Mouse (Mus musculus): ENCODE data around the gene Hps1.

DNA sequence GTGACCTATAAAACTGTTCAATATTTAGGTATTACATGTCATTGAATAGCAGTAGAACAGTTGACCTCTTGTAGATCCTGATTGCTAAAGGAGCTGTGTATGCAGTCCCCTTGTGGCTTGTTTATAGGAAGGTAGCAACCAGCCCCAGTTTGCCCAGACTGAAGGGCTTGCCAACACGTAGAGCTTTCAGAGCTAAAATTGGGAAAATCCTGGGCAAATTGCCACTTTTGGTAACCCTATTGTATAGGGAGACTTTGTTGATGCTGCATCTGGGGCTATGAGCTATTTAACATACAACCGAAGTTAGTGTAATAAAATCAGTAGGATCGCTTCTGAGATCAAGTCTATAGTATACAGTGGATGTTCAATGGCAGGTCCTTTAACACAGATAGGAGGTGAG lies 61.7 kb downstream of the Hps1 start:
- TF ChIP-seq EP300 (optimal IDR thresholded peaks at IDR 0.05) = no peak
- no peak for TF ChIP-seq CTCF (IDR thresholded peaks at IDR 0.05; ENCODE audit: low read depth)

Measured in stomach, postnatal 0 days (tissue).